Mouse (Mus musculus) heart, postnatal 0 days (tissue): ENCODE measurements around the gene Gemin6. TPM values are rescaled to one million over a fixed set of nuclear protein-coding genes. Genes with fewer than 3 reads are reported as not detected.
"Not testable (repeated sequence)": the region's sequence is repeated elsewhere in the genome, so short reads cannot be mapped to it uniquely, and the experiment has no call there.

Experiments used
- ATAC-seq: fragments of 200-750 bp; cut with Nextera tagmentation; 2 replicates; pipeline ENCODE4 v1.8.0; 2017; ENCODE audit warnings: low read depth, moderate number of reproducible peaks, moderate library complexity; ENCODE audit not compliant: insufficient read depth
- DNase-seq: peaks from one replicate; pipeline ENCODE4 v3.0.0-alpha.2; 2016; ENCODE audit warnings: low spot score
- H3K27ac ChIP-seq: fragments of 300-500 bp; sonication (generic); 2 replicates; pipeline ENCODE4 v1.5.1; 2014; ENCODE audit warnings: low read depth, mild to moderate bottlenecking
- H3K27me3 ChIP-seq: fragments of 300-500 bp; sonication (generic); 2 replicates; pipeline ENCODE4 v1.6.1; 2014; ENCODE audit warnings: low read length, mixed read lengths; ENCODE audit not compliant: control insufficient read depth, insufficient read depth
- H3K36me3 ChIP-seq: fragments of 300-500 bp; sonication (generic); replicated peaks from 2 replicates; pipeline ENCODE4 v1.6.1; 2014; ENCODE audit warnings: low read length, mixed read lengths; ENCODE audit not compliant: control insufficient read depth, insufficient read depth
- H3K4me1 ChIP-seq: fragments of 300-500 bp; sonication (generic); 2 replicates; pipeline ENCODE4 v1.6.1; 2014; ENCODE audit warnings: antibody characterized with exemption; ENCODE audit not compliant: control insufficient read depth, insufficient read depth
- H3K4me2 ChIP-seq: fragments of 300-500 bp; sonication (generic); 2 replicates; pipeline ENCODE4 v1.6.1; 2014; ENCODE audit warnings: low read depth, mild to moderate bottlenecking, low read length, moderate library complexity
- H3K4me3 ChIP-seq: fragments of 300-500 bp; sonication (generic); 2 replicates; pipeline ENCODE4 v1.5.1; 2014; ENCODE audit warnings: low read depth, low read length
- H3K9ac ChIP-seq: fragments of 300-500 bp; sonication (generic); replicated peaks from 2 replicates; pipeline ENCODE4 v1.6.1; 2014; ENCODE audit warnings: low read depth, low read length, mixed read lengths
- H3K9me3 ChIP-seq: fragments of 300-500 bp; sonication (generic); replicated peaks from 2 replicates; pipeline ENCODE4 v1.6.1; 2016; ENCODE audit warnings: low read length; ENCODE audit not compliant: control insufficient read depth
- CTCF ChIP-seq: IDR thresholded peaks from 2 replicates; pipeline ENCODE4 v1.5.1; 2016; ENCODE audit warnings: antibody characterized with exemption, control low read depth, low read depth
- EP300 ChIP-seq: IDR thresholded peaks from 2 replicates; pipeline ENCODE4 v1.6.1; 2016; ENCODE audit warnings: antibody characterized with exemption, low read depth
- WGBS: fragments of 180-500 bp; shearing (Covaris S2); extraction: QIAGEN DNeasy Blood & Tissue Kit; methylation state at CpG from one replicate; pipeline ENCODE4 v1.1.7; 2014; 5-methylcytosine and 5-hydroxymethylcytosine counted together
- polyA plus RNA-seq: library from polyadenylated mRNA; unstranded; fragments of >200 nt; fragmentation: Nextera tagmentation; extraction: Ambion mirVana; gene quantifications from 2 replicates; pipeline ENCODE4 v1.2.1, GENCODE M21; 2015
- total RNA-seq: library from RNA; depleted of rRNA; stranded (reverse); fragments of >200 nt; gene quantifications from 2 replicates; pipeline ENCODE4 v1.2.3, GENCODE M21; 2014; ENCODE audit warnings: low replicate concordance

Gene Gemin6
- total and polyA plus RNA-seq, 2 experiments from 2014 or later, result 4.7 to 13.3 TPM

DNA sequence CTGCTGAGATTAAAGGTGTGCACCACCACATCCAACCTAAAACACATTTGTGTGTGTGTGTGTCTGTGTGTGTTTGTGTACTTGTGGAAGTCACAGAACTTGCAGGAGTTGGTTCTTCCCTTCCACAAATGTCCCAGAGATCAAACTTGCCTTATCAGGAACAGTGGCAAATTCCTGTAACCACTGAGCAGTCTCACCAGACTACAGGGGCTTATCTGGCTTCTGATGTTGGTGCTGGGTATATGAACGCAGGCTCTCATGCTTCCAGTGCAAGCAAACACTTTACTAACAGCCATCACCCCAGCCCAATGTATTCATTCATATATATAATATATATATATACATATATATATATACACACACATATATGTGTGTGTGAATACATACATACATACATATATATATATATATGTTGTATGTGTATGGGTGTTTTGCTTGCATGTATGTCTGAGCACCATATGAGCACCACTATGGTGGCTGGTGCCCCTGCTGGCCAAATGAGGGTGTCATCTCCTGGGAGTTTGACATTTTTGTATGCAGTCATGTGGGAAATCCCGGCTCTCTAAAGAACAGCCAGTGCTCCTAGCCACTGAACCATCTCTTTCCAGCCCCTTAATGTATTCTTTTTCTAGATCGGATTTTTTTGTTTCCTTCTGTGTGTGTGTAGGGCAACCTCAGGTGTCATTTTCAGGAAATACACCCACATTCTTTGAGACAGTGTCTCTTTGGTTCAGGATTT, 2.2 kb upstream of the Gemin6 start:
- Histone ChIP-seq H3K4me1 (peaks cover 9% of the 10 kb centered on the region), H3K27ac (no peak overlapping the region), H3K9me3 (no peaks in the 10 kb centered on the region), H3K36me3 (no peaks in the 10 kb centered on the region), H3K9ac (no peak overlapping the region), H3K4me3 (no peak overlapping the region), H3K27me3 (no peaks in the 10 kb centered on the region), H3K4me2 (no peak overlapping the region)
- DNase-seq (no peak), ATAC-seq (no peak)
- WGBS, result 41% methylated on average over 3 of the region's 3 CpGs
- no peak for TF ChIP-seq EP300
- TF ChIP-seq CTCF, result peak; percentile 24

- WGBS, result 4% methylated on average over 9 of the region's 9 CpGs
- H3K4me2 ChIP-seq, result peak overlapping the region; percentile 72
Measured at GRCm38 (mm10) chr17:80223829-80224228, 412 bp upstream of the Gemin6 start.

DNA sequence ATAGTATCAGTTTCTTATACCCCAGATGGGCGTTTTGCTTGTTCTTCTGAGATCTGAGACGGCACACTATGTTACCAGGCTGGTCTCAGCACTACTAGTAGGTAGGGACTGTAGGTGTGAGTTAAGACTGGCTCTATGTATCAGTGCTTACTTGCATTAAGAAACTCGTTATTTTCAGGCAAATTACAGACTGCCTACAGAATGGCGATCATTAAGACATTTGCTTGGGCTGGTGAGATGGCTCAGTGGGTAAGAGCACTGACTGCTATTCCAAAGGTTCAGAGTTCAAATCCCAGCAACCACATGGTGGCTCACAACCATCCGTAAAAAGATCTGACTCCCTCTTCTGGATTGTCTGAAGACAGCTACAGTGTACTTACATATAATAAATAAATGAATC, 901 bp downstream of the Gemin6 start:
- not testable (repeated sequence) for H3K4me1 ChIP-seq, H3K9me3 ChIP-seq, DNase-seq, H3K36me3 ChIP-seq, ATAC-seq, H3K27me3 ChIP-seq
- WGBS, result 40% methylated on average over 4 of the region's 5 CpGs
- peak overlapping the region; percentile 84; the same call in 1 of the 2 replicates for H3K27ac ChIP-seq
- peak overlapping the region; percentile 68 for H3K4me3 ChIP-seq
- H3K4me2 ChIP-seq, result peak overlapping the region; percentile 72
- H3K9ac ChIP-seq, result peak overlapping the region; percentile 68

More at GRCm38 (mm10) chr17:80223829-80224228, 412 bp upstream of the Gemin6 start:
- no peak for ATAC-seq
- Histone ChIP-seq H3K27me3 (no peaks in the 10 kb centered on the region), H3K9me3 (no peaks in the 10 kb centered on the region), H3K9ac (peak overlapping the region; percentile 68; the same call in 1 of the 2 replicates), H3K4me3 (peak overlapping the region; percentile 68), H3K36me3 (no peaks in the 10 kb centered on the region), H3K4me1 (peaks cover 9% of the 10 kb centered on the region), H3K27ac (peak overlapping the region; percentile 84)
- TF ChIP-seq EP300 (no peak), CTCF (no peak)
- DNase-seq, result no peak

GRCm38 (mm10) chr17:80229396-80229795, 5.2 kb downstream of the Gemin6 start:
- ATAC-seq (peak; percentile 30; the same call in 1 of the 2 replicates), DNase-seq (no peak)
- H3K4me3 ChIP-seq, result no peak overlapping the region
- no peaks in the 10 kb centered on the region for H3K36me3 ChIP-seq
- H3K9me3 ChIP-seq, result no peaks in the 10 kb centered on the region
- WGBS, result 61% methylated on average over 2 of the region's 2 CpGs
- H3K4me1 ChIP-seq, result peaks cover 5% of the 10 kb centered on the region
- no peak for TF ChIP-seq CTCF
- no peak for TF ChIP-seq EP300
- no peaks in the 10 kb centered on the region for H3K27me3 ChIP-seq
- H3K4me2 ChIP-seq, result no peak overlapping the region
- H3K27ac ChIP-seq, result no peak overlapping the region
- H3K9ac ChIP-seq, result no peak overlapping the region

- ATAC-seq (no peak), DNase-seq (no peak)
- H3K4me2 ChIP-seq, result no peak overlapping the region
- no peak overlapping the region for H3K9ac ChIP-seq
- H3K36me3 ChIP-seq, result peaks cover 10% of the 10 kb centered on the region
- WGBS, result 87% methylated on average over 5 of the region's 5 CpGs
- H3K9me3 ChIP-seq, result no peaks in the 10 kb centered on the region
- no peaks in the 10 kb centered on the region for H3K27me3 ChIP-seq
- no peaks in the 10 kb centered on the region for H3K4me1 ChIP-seq
- H3K4me3 ChIP-seq, result no peak overlapping the region
- no peak overlapping the region for H3K27ac ChIP-seq
- TF ChIP-seq EP300 (no peak), CTCF (no peak)
Measured at GRCm38 (mm10) chr17:80233844-80234243, 9.6 kb downstream of the Gemin6 start.

GRCm38 (mm10) chr17:80234376-80234775, 10.1 kb downstream of the Gemin6 start:
- TF ChIP-seq CTCF (no peak), EP300 (no peak)
- Histone ChIP-seq H3K4me1 (no peaks in the 10 kb centered on the region), H3K4me3 (no peak overlapping the region), H3K36me3 (peaks cover 16% of the 10 kb centered on the region), H3K9ac (no peak overlapping the region), H3K27ac (no peak overlapping the region), H3K27me3 (no peaks in the 10 kb centered on the region), H3K9me3 (no peaks in the 10 kb centered on the region), H3K4me2 (no peak overlapping the region)
- DNase-seq (no peak), ATAC-seq (no peak)
- 77% methylated on average over 7 of the region's 7 CpGs for WGBS
